Mouse (Mus musculus) urinary bladder, postnatal 14 days (tissue): Measurements from ENCODE around the gene Gpat2.

Experiments
- DNase-seq: peaks from one replicate; pipeline ENCODE4 v3.0.0; 2021; ENCODE audit warnings: low spot score

The Gpat2 gene

GRCm38 (mm10) chr2:127424977-127425376 is at the start of gene Gpat2:
Gene Gpat2, plus strand, starts transcription at chr2:127425199.
- no peak for DNase-seq

GRCm38 (mm10) chr2:127375759-127376341 is 49.1 kb upstream of the Gpat2 start:
- DNase-seq: no peak

- DNase-seq: no peak
Measured at GRCm38 (mm10) chr2:127376423-127377051, 48.5 kb upstream of the Gpat2 start.

- no peak for DNase-seq
Measured at GRCm38 (mm10) chr2:127377942-127378610, 46.9 kb upstream of the Gpat2 start.

- no peak for DNase-seq
Measured at GRCm38 (mm10) chr2:127378611-127378990, 46.4 kb upstream of the Gpat2 start.

- no peak for DNase-seq
Measured at GRCm38 (mm10) chr2:127379250-127379649, 45.7 kb upstream of the Gpat2 start.

GRCm38 (mm10) chr2:127383881-127384280 is 41.1 kb upstream of the Gpat2 start:
- no peak for DNase-seq

- no peak for DNase-seq
Measured at GRCm38 (mm10) chr2:127387521-127387920, 37.5 kb upstream of the Gpat2 start.

- DNase-seq: no peak
Measured at GRCm38 (mm10) chr2:127390352-127390751, 34.6 kb upstream of the Gpat2 start.

GRCm38 (mm10) chr2:127390846-127391245 is 34.2 kb upstream of the Gpat2 start:
- DNase-seq: no peak

- no peak for DNase-seq
Measured at GRCm38 (mm10) chr2:127391323-127391722, 33.7 kb upstream of the Gpat2 start.

GRCm38 (mm10) chr2:127394606-127395161 is 30.3 kb upstream of the Gpat2 start:
- DNase-seq: no peak

GRCm38 (mm10) chr2:127398738-127399137 is 26.3 kb upstream of the Gpat2 start:
- no peak for DNase-seq

GRCm38 (mm10) chr2:127411126-127411525 is 13.9 kb upstream of the Gpat2 start:
- no peak for DNase-seq

- DNase-seq: no peak
Measured at GRCm38 (mm10) chr2:127415806-127416205, 9.2 kb upstream of the Gpat2 start.

- no peak for DNase-seq
Measured at GRCm38 (mm10) chr2:127416706-127417105, 8.3 kb upstream of the Gpat2 start.

- DNase-seq: no peak
Measured at GRCm38 (mm10) chr2:127418266-127418970, 6.6 kb upstream of the Gpat2 start.

GRCm38 (mm10) chr2:127430238-127430637 is 5.2 kb downstream of the Gpat2 start:
- peak; percentile 51 for DNase-seq

GRCm38 (mm10) chr2:127433487-127434295 is 8.7 kb downstream of the Gpat2 start:
- DNase-seq: no peak

GRCm38 (mm10) chr2:127435135-127435534 is 10.1 kb downstream of the Gpat2 start:
- DNase-seq: no peak

GRCm38 (mm10) chr2:127435554-127435953 is 10.6 kb downstream of the Gpat2 start:
- no peak for DNase-seq

GRCm38 (mm10) chr2:127437697-127438096 is 12.7 kb downstream of the Gpat2 start:
- no peak for DNase-seq
